Mouse (Mus musculus) olfactory bulb, adult 2 months (tissue): Measurements from ENCODE around the gene Ryr1.

Source experiments
- CTCF ChIP-seq: fragments of 200-500 bp; IDR thresholded peaks from 2 replicates; pipeline ENCODE4 v1.5.1; 2012; ENCODE audit warnings: low read depth, mild to moderate bottlenecking, low read length, moderate library complexity; ENCODE audit not compliant: insufficient read depth
- POLR2A ChIP-seq: fragments of 200-500 bp; IDR thresholded peaks from 2 replicates; pipeline ENCODE4 v1.6.1; 2012; ENCODE audit warnings: mild to moderate bottlenecking, low read depth, low read length, moderate library complexity; ENCODE audit not compliant: insufficient read depth

DNA sequence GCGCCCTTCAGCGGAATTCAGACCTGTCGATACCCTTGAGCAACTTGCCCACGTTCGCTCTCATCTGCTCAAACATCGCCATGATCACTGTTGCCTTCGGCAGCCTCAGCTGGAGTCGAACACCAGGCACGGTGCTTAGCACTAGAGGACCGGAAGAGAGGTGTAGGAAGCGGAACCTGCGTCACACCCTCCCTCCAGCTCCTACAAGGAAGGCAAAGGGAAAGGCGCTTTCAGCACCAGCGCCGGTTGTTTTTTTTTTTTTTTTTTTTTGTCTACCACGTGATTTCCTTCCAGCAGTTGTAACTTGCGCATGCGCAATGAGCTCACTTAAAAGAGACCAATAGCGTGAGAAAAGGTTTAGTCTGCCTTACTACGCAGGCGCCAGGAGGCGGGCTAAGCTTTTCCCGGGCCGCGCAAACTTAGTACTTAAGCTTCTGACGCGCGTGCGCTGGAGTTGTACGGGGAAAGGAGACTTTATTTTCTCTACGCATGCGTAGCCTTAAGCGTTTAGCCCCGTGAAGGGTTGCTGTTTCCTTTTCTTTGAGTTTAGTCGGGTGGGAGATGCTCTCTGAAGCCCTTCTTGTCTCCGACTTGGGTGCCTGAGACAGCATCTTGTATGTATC, 143.2 kb downstream of the Ryr1 start, which contains the start of the genes Eif3k and Map4k1:
- TF ChIP-seq POLR2A, result peak; percentile 20; the same call in 1 of the 2 replicates
- no peak for TF ChIP-seq CTCF
